Mouse (Mus musculus) lung, adult 2 months (tissue): ENCODE results near the gene Aunip. TPM values are rescaled to one million over a fixed set of nuclear protein-coding genes. Genes with fewer than 3 reads are reported as not detected.

Experiments
- DNase-seq: peaks from one replicate; pipeline ENCODE4 v3.0.0; 2022
- H3K4me1 ChIP-seq: fragments of 200-500 bp; 2 replicates; pipeline ENCODE4 v1.6.1; 2011; ENCODE audit warnings: low read length; ENCODE audit not compliant: control insufficient read depth, insufficient read depth
- H3K4me3 ChIP-seq: fragments of 200-500 bp; replicated peaks from 2 replicates; pipeline ENCODE3; 2011; ENCODE audit warnings: low read depth, mild to moderate bottlenecking, control low read depth, low read length; ENCODE audit errors: extremely low read depth
- CTCF ChIP-seq: fragments of 200-500 bp; IDR thresholded peaks from 2 replicates; pipeline ENCODE4 v1.5.1; 2011; ENCODE audit warnings: mild to moderate bottlenecking, low read length, control low read depth; ENCODE audit not compliant: insufficient read depth
- POLR2A ChIP-seq: fragments of 200-500 bp; IDR thresholded peaks from 2 replicates; pipeline ENCODE4 v1.6.1; 2011; ENCODE audit warnings: low read depth, mild to moderate bottlenecking, control low read depth, low read length, borderline replicate concordance; ENCODE audit errors: extremely low read depth
- WGBS: fragments of 180-500 bp; shearing (Covaris S2); methylation state at CpG from one replicate; pipeline ENCODE4 v1.1.7; 2018; 5-methylcytosine and 5-hydroxymethylcytosine counted together
- polyA plus RNA-seq: library from polyadenylated mRNA; depleted of rRNA; stranded (reverse); fragments of >200 nt; gene quantifications from 2 replicates; pipeline ENCODE4 v1.2.3, GENCODE M21; 2012; rRNA removed

Aunip gene
- polyA plus RNA-seq, 1 experiment, result not detected

GRCm38 (mm10) chr4:134572449-134573300, 61.9 kb downstream of the Aunip start:
- no peak for TF ChIP-seq CTCF
- TF ChIP-seq POLR2A, result no peak
- 84% methylated on average over 24 of the region's 24 CpGs for whole genome bisulfite sequencing
- no peak overlapping the region for H3K4me3 ChIP-seq

More at GRCm38 (mm10) chr4:134572449-134573300, 61.9 kb downstream of the Aunip start:
- no peak for DNase-seq
- H3K4me1 ChIP-seq, result no peaks in the 10 kb centered on the region

Other genes with a start within 250 kb of the Aunip start
- 2.3 and 4.3 TPM in 2 replicates for gene Pdik1l, start 223.1 kb upstream of the Aunip start, polyA plus RNA-seq
- gene Trim63, start 195.9 kb upstream of the Aunip start, polyA plus RNA-seq, result 2.0 and 4.6 TPM in 2 replicates
- 0.41 and 0.51 TPM in 2 replicates for gene Slc30a2, start 167.8 kb upstream of the Aunip start, polyA plus RNA-seq
- 1.9 and 3.7 TPM in 2 replicates for gene Extl1, start 127.1 kb upstream of the Aunip start, polyA plus RNA-seq
- 35.6 and 41.0 TPM in 2 replicates for gene Pafah2, start 114.7 kb upstream of the Aunip start, polyA plus RNA-seq
- 18.8 and 38.6 TPM in 2 replicates for gene Stmn1, start 42.7 kb upstream of the Aunip start, polyA plus RNA-seq
- gene Paqr7, start 14.3 kb upstream of the Aunip start, polyA plus RNA-seq, result 146 and 205 TPM in 2 replicates
- gene Mtfr1l, start 24.4 kb downstream of the Aunip start, polyA plus RNA-seq, result 115 and 169 TPM in 2 replicates
- gene Selenon, start 41.2 kb downstream of the Aunip start, polyA plus RNA-seq, result 36.2 and 42.2 TPM in 2 replicates
- 14.5 and 15.7 TPM in 2 replicates for gene Man1c1, start 193.3 kb downstream of the Aunip start, polyA plus RNA-seq